Mouse (Mus musculus) lung, adult 18-20 months (tissue): Measurements from ENCODE around the gene Kank2.
A peak's percentile ranks its signal among the peaks of the same experiment; 100 is the strongest.

ENCODE experiments used
- DNase-seq, 2 experiments: peaks; one replicate each; pipeline ENCODE4 v3.0.0; 2022; ENCODE audit warnings: mixed read lengths in 2 of 2

Gene Kank2

GRCm38 (mm10) chr9:21748491-21748890, 50.1 kb downstream of the Kank2 start:
- DNase-seq: no peak

- DNase-seq: peak; percentile 67 to 80
These were observed 50.5 kb downstream of the Kank2 start for GRCm38 (mm10) chr9:21748033-21748432.

GRCm38 (mm10) chr9:21747238-21747774, 51.2 kb downstream of the Kank2 start:
- DNase-seq: no peak

GRCm38 (mm10) chr9:21741514-21741913, 57.0 kb downstream of the Kank2 start:
- DNase-seq: no peak

GRCm38 (mm10) chr9:21740427-21740826, 58.1 kb downstream of the Kank2 start:
- DNase-seq: no peak

- no peak for DNase-seq
These were observed 59.8 kb downstream of the Kank2 start for GRCm38 (mm10) chr9:21738776-21739175.

- DNase-seq: no peak
These were observed 61.4 kb downstream of the Kank2 start for GRCm38 (mm10) chr9:21737188-21737587.

- peak in 1 of 2 experiments; percentile 55 for DNase-seq
These were observed 62.0 kb downstream of the Kank2 start for GRCm38 (mm10) chr9:21736580-21736979.

GRCm38 (mm10) chr9:21735126-21735525, 63.4 kb downstream of the Kank2 start:
- DNase-seq: no peak

- DNase-seq: no peak
These were observed 64.6 kb downstream of the Kank2 start for GRCm38 (mm10) chr9:21733989-21734388.

- DNase-seq: no peak
These were observed 65.1 kb downstream of the Kank2 start for GRCm38 (mm10) chr9:21733446-21733845.

- no peak for DNase-seq
These were observed 66.3 kb downstream of the Kank2 start for GRCm38 (mm10) chr9:21732288-21732687.

GRCm38 (mm10) chr9:21729264-21729663, 69.3 kb downstream of the Kank2 start:
- DNase-seq: no peak

GRCm38 (mm10) chr9:21728261-21728832, 70.2 kb downstream of the Kank2 start:
- peak in 1 of 2 experiments; percentile 25 for DNase-seq

GRCm38 (mm10) chr9:21726218-21726975, 72.1 kb downstream of the Kank2 start:
- peak in 1 of 2 experiments; percentile 57 for DNase-seq

GRCm38 (mm10) chr9:21725224-21726121, 73.1 kb downstream of the Kank2 start:
- no peak for DNase-seq

- DNase-seq: peak; percentile 93 to 96
These were observed 74.4 kb downstream of the Kank2 start for GRCm38 (mm10) chr9:21724147-21724536.

- peak; percentile 90 to 94 for DNase-seq
These were observed 75.0 kb downstream of the Kank2 start, which contains the start of gene Ldlr for GRCm38 (mm10) chr9:21723377-21724146. Ldlr (plus strand) TSS chr9:21723483.

- DNase-seq: no peak
These were observed 77.5 kb downstream of the Kank2 start for GRCm38 (mm10) chr9:21721036-21721435.

- no peak for DNase-seq
These were observed 81.5 kb downstream of the Kank2 start for GRCm38 (mm10) chr9:21717015-21717414.
